In the genomic region with DNA sequence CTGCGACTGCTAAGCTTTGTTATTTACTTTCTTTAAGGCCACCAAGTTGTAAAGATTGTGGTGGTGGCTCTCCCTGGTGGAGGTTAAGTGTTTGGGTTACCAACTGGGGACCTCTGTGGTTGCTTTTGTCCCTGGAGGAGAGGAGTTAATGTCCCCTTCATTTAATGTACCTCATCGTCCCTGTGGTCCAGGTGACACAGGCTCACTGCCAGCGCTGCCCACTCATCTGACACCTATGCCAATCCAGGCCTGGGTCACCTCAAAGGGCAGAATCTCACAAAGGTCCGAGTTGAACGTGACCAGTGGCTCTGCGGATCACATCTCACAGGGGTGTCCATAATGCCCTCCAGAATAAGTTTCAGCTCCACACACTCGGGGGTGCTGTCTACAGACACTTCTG, we compare ENCODE assay signal across 23 mouse cellular contexts.
A peak's percentile ranks its signal among the peaks of the same experiment; 100 is the strongest.
DNase-seq lines count a peak whose midpoint lies in the region; ATAC-seq and TF ChIP-seq lines count a peak whose summit lies in the region.
"Had no signal": no experiment of that assay in that cellular context is flagged by ENCODE, and none has a peak within 500 bp of the region (broad histone marks: within the 10 kb centered on the region; RNA-seq: fewer than 3 reads in every experiment).

No protein-coding gene starts in this region.

- no peaks in the 10 kb centered on the region for H3K9me3 ChIP-seq in heart, embryonic 10.5 days
- H3K9me3 ChIP-seq in neural tube, embryonic 13.5 days, result no peaks in the 10 kb centered on the region
- no peaks in the 10 kb centered on the region for H3K9me3 ChIP-seq in neural tube, embryonic 15.5 days (replicated peaks)
- no peaks in the 10 kb centered on the region for H3K9me3 ChIP-seq in hindbrain, embryonic 15.5 days
- H3K9me3 ChIP-seq in midbrain, postnatal 0 days (ENCODE audit: low read length), result no peaks in the 10 kb centered on the region
- H3K9me3 ChIP-seq: embryonic facial prominence, embryonic 12.5 days; heart, embryonic 15.5 days; kidney, embryonic 15.5 days; limb, embryonic 15.5 days; liver, embryonic 15.5 days; lung, embryonic 15.5 days; megakaryocyte, embryonic 14.5 days; neural tube, embryonic 12.5 days had no signal

- no peaks in the 10 kb centered on the region for H3K36me3 ChIP-seq in heart, embryonic 10.5 days
- H3K36me3 ChIP-seq in neural tube, embryonic 13.5 days, result no peaks in the 10 kb centered on the region
- H3K36me3 ChIP-seq in neural tube, embryonic 15.5 days, result no peaks in the 10 kb centered on the region
- no peaks in the 10 kb centered on the region for H3K36me3 ChIP-seq in hindbrain, embryonic 15.5 days
- H3K36me3 ChIP-seq in midbrain, postnatal 0 days (ENCODE audit: insufficient read depth, low read length), result no peaks in the 10 kb centered on the region
- H3K36me3 ChIP-seq: embryonic facial prominence, embryonic 12.5 days; heart, embryonic 15.5 days; kidney, embryonic 15.5 days; limb, embryonic 15.5 days; liver, embryonic 15.5 days; lung, embryonic 15.5 days; neural tube, embryonic 12.5 days had no signal

- 75% methylated on average over 7 of the region's 7 CpGs for WGBS in heart, embryonic 10.5 days
- WGBS in neural tube, embryonic 13.5 days, result 73% methylated on average over 7 of the region's 7 CpGs
- WGBS in neural tube, embryonic 15.5 days, result 77% methylated on average over 7 of the region's 7 CpGs
- 65% methylated on average over 7 of the region's 7 CpGs for WGBS in hindbrain, embryonic 15.5 days
- 73% methylated on average over 7 of the region's 7 CpGs for WGBS in midbrain, postnatal 0 days

- DNase-seq in heart, embryonic 10.5 days (ENCODE audit: low spot score), result peak; percentile 64
- DNase-seq in heart, postnatal 14 days, result no peak
- DNase-seq in midbrain, postnatal 0 days (ENCODE audit: low spot score), result no peak
- DNase-seq in ovary, adult 18-20 months (ENCODE audit: low spot score), result no peak
- no peak for DNase-seq in liver
- DNase-seq: adrenal gland, adult 2 months; cerebellum, adult 11-12 months; cerebellum, postnatal 14 days; kidney, adult 11 months; left cerebral cortex, postnatal 4 days; right cerebral cortex, adult 18-20 months; thymus, postnatal 14 days had no signal

- intact Hi-C loops in heart, postnatal 14 days (cut with DNase I), result loop anchor here (5.0 kb wide), 1 partner anchor 169 kb away; no protein-coding TSS in a partner anchor

- no peaks in the 10 kb centered on the region for H3K27me3 ChIP-seq in heart, embryonic 10.5 days (ENCODE audit: insufficient read depth, poor library complexity, severe bottlenecking)
- H3K27me3 ChIP-seq in neural tube, embryonic 13.5 days, result no peaks in the 10 kb centered on the region
- H3K27me3 ChIP-seq in neural tube, embryonic 15.5 days (replicated peaks), result no peaks in the 10 kb centered on the region
- no peaks in the 10 kb centered on the region for H3K27me3 ChIP-seq in hindbrain, embryonic 15.5 days
- H3K27me3 ChIP-seq in midbrain, postnatal 0 days (ENCODE audit: insufficient read depth, low read length), result no peaks in the 10 kb centered on the region
- H3K27me3 ChIP-seq: embryonic facial prominence, embryonic 12.5 days; heart, embryonic 15.5 days; kidney, embryonic 15.5 days; limb, embryonic 15.5 days; liver, embryonic 15.5 days; lung, embryonic 15.5 days; megakaryocyte, embryonic 14.5 days; neural tube, embryonic 12.5 days had no signal

- no peak overlapping the region for H3K4me2 ChIP-seq in neural tube, embryonic 13.5 days
- no peak overlapping the region for H3K4me2 ChIP-seq in neural tube, embryonic 15.5 days
- H3K4me2 ChIP-seq in hindbrain, embryonic 15.5 days, result no peak overlapping the region
- no peak overlapping the region for H3K4me2 ChIP-seq in midbrain, postnatal 0 days (ENCODE audit: low read depth, low read length, poor library complexity, severe bottlenecking)
- H3K4me2 ChIP-seq: embryonic facial prominence, embryonic 12.5 days; heart, embryonic 15.5 days; kidney, embryonic 15.5 days; limb, embryonic 15.5 days; liver, embryonic 15.5 days; lung, embryonic 15.5 days; neural tube, embryonic 12.5 days had no signal

- no peak for ATAC-seq in neural tube, embryonic 13.5 days (ENCODE audit: low read depth)
- ATAC-seq in neural tube, embryonic 15.5 days (ENCODE audit: low FRiP score), result no peak
- no peak for ATAC-seq in hindbrain, embryonic 15.5 days (ENCODE audit: low FRiP score, low read depth)
- no peak for ATAC-seq in midbrain, postnatal 0 days (ENCODE audit: low FRiP score)

- no peak overlapping the region for H3K4me3 ChIP-seq in heart, embryonic 10.5 days
- no peak overlapping the region for H3K4me3 ChIP-seq in neural tube, embryonic 13.5 days
- no peak overlapping the region for H3K4me3 ChIP-seq in neural tube, embryonic 15.5 days (replicated peaks)
- H3K4me3 ChIP-seq in hindbrain, embryonic 15.5 days, result no peak overlapping the region
- H3K4me3 ChIP-seq in midbrain, postnatal 0 days (ENCODE audit: low read depth, low read length), result no peak overlapping the region
- H3K4me3 ChIP-seq: embryonic facial prominence, embryonic 12.5 days; heart, embryonic 15.5 days; kidney, embryonic 15.5 days; limb, embryonic 15.5 days; liver, embryonic 15.5 days; lung, embryonic 15.5 days; neural tube, embryonic 12.5 days had no signal

- peak overlapping the region; percentile 69; the same call in 1 of the 2 replicates for H3K27ac ChIP-seq in heart, embryonic 10.5 days
- H3K27ac ChIP-seq in neural tube, embryonic 13.5 days (replicated peaks), result peak overlapping the region; percentile 88
- H3K27ac ChIP-seq in neural tube, embryonic 15.5 days (replicated peaks), result no peak overlapping the region
- H3K27ac ChIP-seq in hindbrain, embryonic 15.5 days (replicated peaks), result peak overlapping the region; percentile 64; the same call in 1 of the 2 replicates
- no peak overlapping the region for H3K27ac ChIP-seq in midbrain, postnatal 0 days (ENCODE audit: low read depth, low read length)
- H3K27ac ChIP-seq: embryonic facial prominence, embryonic 12.5 days; heart, embryonic 15.5 days; kidney, embryonic 15.5 days; limb, embryonic 15.5 days; liver, embryonic 15.5 days; lung, embryonic 15.5 days; neural tube, embryonic 12.5 days had no signal

- TF ChIP-seq CTCF in midbrain, postnatal 0 days (IDR thresholded peaks at IDR 0.05), result peak; percentile 32

- H3K9ac ChIP-seq in neural tube, embryonic 13.5 days, result no peak overlapping the region
- no peak overlapping the region for H3K9ac ChIP-seq in neural tube, embryonic 15.5 days (replicated peaks)
- no peak overlapping the region for H3K9ac ChIP-seq in hindbrain, embryonic 15.5 days
- no peak overlapping the region for H3K9ac ChIP-seq in midbrain, postnatal 0 days (replicated peaks; ENCODE audit: low read length, poor library complexity, severe bottlenecking)
- H3K9ac ChIP-seq: embryonic facial prominence, embryonic 12.5 days; heart, embryonic 15.5 days; kidney, embryonic 15.5 days; limb, embryonic 15.5 days; liver, embryonic 15.5 days; lung, embryonic 15.5 days; neural tube, embryonic 12.5 days had no signal

- peaks cover 63% of the 10 kb centered on the region for H3K4me1 ChIP-seq in heart, embryonic 10.5 days
- peaks cover 61% of the 10 kb centered on the region for H3K4me1 ChIP-seq in neural tube, embryonic 13.5 days (replicated peaks)
- peaks cover 45% of the 10 kb centered on the region for H3K4me1 ChIP-seq in neural tube, embryonic 15.5 days
- H3K4me1 ChIP-seq in hindbrain, embryonic 15.5 days (replicated peaks), result peaks cover 40% of the 10 kb centered on the region
- H3K4me1 ChIP-seq in midbrain, postnatal 0 days (ENCODE audit: insufficient read depth, low read length), result peaks cover 12% of the 10 kb centered on the region

Comparison
In these comparisons a context has a peak if more than half of its experiments do, and no peak if none do; other contexts are left out.
1. H3K27ac ChIP-seq: peak in heart, embryonic 10.5 days (single experiment), neural tube, embryonic 13.5 days (single experiment) and hindbrain, embryonic 15.5 days (single experiment); none in neural tube, embryonic 15.5 days (single experiment) and midbrain, postnatal 0 days (single experiment).